Mouse (Mus musculus) forebrain, postnatal 0 days (tissue): Measurements from ENCODE around the gene Akt1s1. TPM values are rescaled to one million over a fixed set of nuclear protein-coding genes. Genes with fewer than 3 reads are reported as not detected.
"Not testable (repeated sequence)": the region's sequence is repeated elsewhere in the genome, so short reads cannot be mapped to it uniquely, and the experiment has no call there.

ENCODE experiments used
- ATAC-seq: fragments of 200-750 bp; cut with Nextera tagmentation; 2 replicates; pipeline ENCODE4 v1.8.0; 2017; ENCODE audit warnings: mild to moderate bottlenecking, moderate library complexity
- DNase-seq: peaks from one replicate; pipeline ENCODE4 v3.0.0-alpha.2; 2015
- H3K27ac ChIP-seq: fragments of 300-500 bp; sonication (generic); 2 replicates; pipeline ENCODE4 v1.5.1; 2014; ENCODE audit warnings: low read depth, mild to moderate bottlenecking, antibody characterized with exemption, low read length, moderate library complexity, mixed read lengths
- H3K27me3 ChIP-seq: fragments of 300-500 bp; sonication (generic); 2 replicates; pipeline ENCODE4 v1.6.1; 2014; ENCODE audit warnings: mild to moderate bottlenecking, low read length, mixed read lengths; ENCODE audit not compliant: insufficient read depth
- H3K36me3 ChIP-seq: fragments of 300-500 bp; sonication (generic); 2 replicates; pipeline ENCODE4 v1.6.1; 2014; ENCODE audit warnings: mild to moderate bottlenecking, moderate library complexity; ENCODE audit not compliant: insufficient read depth
- H3K4me1 ChIP-seq: fragments of 300-500 bp; sonication (generic); 2 replicates; pipeline ENCODE4 v1.6.1; 2014; ENCODE audit warnings: antibody characterized with exemption; ENCODE audit not compliant: insufficient read depth
- H3K4me2 ChIP-seq: fragments of 300-500 bp; sonication (generic); 2 replicates; pipeline ENCODE4 v1.6.1; 2014; ENCODE audit warnings: low read depth, mild to moderate bottlenecking, moderate library complexity
- H3K4me3 ChIP-seq: fragments of 300-500 bp; sonication (generic); 2 replicates; pipeline ENCODE4 v1.5.1; 2014; ENCODE audit warnings: low read depth, low read length, mixed read lengths
- H3K9ac ChIP-seq: fragments of 300-500 bp; sonication (generic); 2 replicates; pipeline ENCODE4 v1.6.1; 2014; ENCODE audit warnings: mild to moderate bottlenecking
- H3K9me3 ChIP-seq: fragments of 300-500 bp; sonication (generic); 2 replicates; pipeline ENCODE4 v1.6.1; 2016; ENCODE audit warnings: low read length
- CTCF ChIP-seq: sonication (generic); IDR thresholded peaks from 2 replicates; pipeline ENCODE4 v1.5.1; 2016; ENCODE audit warnings: antibody characterized with exemption, control low read depth, low read depth
- WGBS: fragments of 180-500 bp; shearing (Covaris S2); extraction: QIAGEN DNeasy Blood & Tissue Kit; methylation state at CpG from one replicate; pipeline ENCODE4 v1.1.7; 2014; 5-methylcytosine and 5-hydroxymethylcytosine counted together
- polyA plus RNA-seq: library from polyadenylated mRNA; unstranded; fragments of >200 nt; fragmentation: Nextera tagmentation; extraction: Ambion mirVana; gene quantifications from 2 replicates; pipeline ENCODE4 v1.2.1, GENCODE M21; 2015
- total RNA-seq: library from RNA; depleted of rRNA; stranded (reverse); fragments of >200 nt; gene quantifications from 2 replicates; pipeline ENCODE4 v1.2.3, GENCODE M21; 2014

The Akt1s1 gene
- total and polyA plus RNA-seq, 2 experiments from 2014 or later = 105 to 109 TPM

- Histone ChIP-seq H3K4me3 (peak within 1 kb of the TSS; percentile 82), H3K4me1 (peaks cover 18% of the 10 kb centered on the region), H3K9ac (peak within 1 kb of the TSS; percentile 99), H3K9me3 (no peaks in the 10 kb centered on the region), H3K36me3 (peaks cover 9% of the 10 kb centered on the region), H3K27me3 (no peaks in the 10 kb centered on the region), H3K27ac (peak within 1 kb of the TSS; percentile 96), H3K4me2 (peak within 1 kb of the TSS; percentile 80)
- 9% methylated on average over 29 of the region's 29 CpGs for WGBS
- peak; percentile 95 for ATAC-seq
- peak; percentile 98 for DNase-seq
- peak; percentile 29 for TF ChIP-seq CTCF
These were observed 21.1 kb downstream of the Akt1s1 start, which contains the start of gene Ptov1 for GRCm38 (mm10) chr7:44869697-44870528. Ptov1 (minus strand) TSS chr7:44869788.

DNA sequence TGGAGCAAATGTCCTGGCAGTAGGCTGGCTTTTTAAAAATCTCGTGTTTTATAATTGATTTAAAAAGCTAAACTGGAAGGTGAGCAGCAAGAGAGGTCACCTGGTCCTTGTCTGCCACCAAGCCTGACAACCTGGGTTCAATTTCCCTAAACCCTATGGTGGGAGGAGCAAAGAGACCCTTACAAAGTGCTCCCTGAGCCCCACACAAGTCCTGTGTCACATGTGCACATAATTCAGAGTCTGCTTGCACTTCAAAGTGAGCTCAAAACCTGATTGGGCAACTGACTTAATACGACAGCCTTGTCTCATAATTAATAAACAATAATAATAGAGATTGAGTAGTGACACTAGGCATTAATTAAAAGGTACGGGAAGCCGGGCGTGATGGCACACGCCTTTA is 21.8 kb downstream of the Akt1s1 start:
- no peak for ATAC-seq
- WGBS = 74% methylated on average over 6 of the region's 6 CpGs
- no peak for TF ChIP-seq CTCF
- no peaks in the 10 kb centered on the region for H3K27me3 ChIP-seq
- H3K9ac ChIP-seq = no peak overlapping the region
- 0 out of 2 replicates have a peak overlapping the region, but pooled peaks have one; percentile 82 for H3K4me3 ChIP-seq
- peak overlapping the region; percentile 80 for H3K4me2 ChIP-seq
- no peak for DNase-seq
- H3K27ac ChIP-seq = peak overlapping the region; percentile 96
- no peaks in the 10 kb centered on the region for H3K9me3 ChIP-seq
- H3K4me1 ChIP-seq = peaks cover 18% of the 10 kb centered on the region
- peaks cover 3% of the 10 kb centered on the region; the same call in 1 of the 2 replicates for H3K36me3 ChIP-seq

GRCm38 (mm10) chr7:44871181-44871580 is 22.4 kb downstream of the Akt1s1 start:
- no peak overlapping the region for H3K9ac ChIP-seq
- H3K9me3 ChIP-seq = no peaks in the 10 kb centered on the region
- H3K4me2 ChIP-seq = no peak overlapping the region
- no peak overlapping the region for H3K4me3 ChIP-seq
- no peak for TF ChIP-seq CTCF
- no peak for ATAC-seq
- H3K36me3 ChIP-seq = peaks cover 7% of the 10 kb centered on the region
- no peaks in the 10 kb centered on the region for H3K27me3 ChIP-seq
- WGBS = 11% methylated on average over 1 of the region's 1 CpGs
- no peak overlapping the region for H3K27ac ChIP-seq
- no peak for DNase-seq
- peaks cover 18% of the 10 kb centered on the region for H3K4me1 ChIP-seq

DNA sequence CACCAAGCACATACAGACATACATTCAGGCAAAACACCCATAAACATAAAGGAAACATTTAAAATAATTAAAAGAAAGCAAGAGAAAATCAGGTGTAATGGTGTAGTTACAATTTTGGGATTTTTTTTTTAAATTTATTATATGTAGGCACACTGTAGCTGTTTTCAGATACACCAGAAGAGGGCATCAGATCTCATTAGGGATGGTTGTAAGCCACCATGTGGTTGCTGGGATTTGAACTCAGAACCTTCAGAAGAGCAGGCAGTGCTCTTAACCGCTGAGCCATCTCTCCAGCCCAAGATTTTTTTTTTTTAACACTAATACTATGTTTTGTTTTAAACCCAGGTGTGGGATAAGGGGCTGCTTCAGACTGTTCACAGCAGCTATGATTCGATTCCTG is 23.0 kb downstream of the Akt1s1 start:
- not testable (repeated sequence) for H3K4me2 ChIP-seq, ATAC-seq, H3K9ac ChIP-seq, H3K27ac ChIP-seq, H3K4me3 ChIP-seq, H3K9me3 ChIP-seq, DNase-seq, H3K27me3 ChIP-seq
- H3K36me3 ChIP-seq = peaks cover 12% of the 10 kb centered on the region
- 96% methylated on average over 2 of the region's 2 CpGs for WGBS
- TF ChIP-seq CTCF = 0 out of 2 replicates have a peak, but pooled peaks have one; percentile 16
- H3K4me1 ChIP-seq = peaks cover 18% of the 10 kb centered on the region

DNA sequence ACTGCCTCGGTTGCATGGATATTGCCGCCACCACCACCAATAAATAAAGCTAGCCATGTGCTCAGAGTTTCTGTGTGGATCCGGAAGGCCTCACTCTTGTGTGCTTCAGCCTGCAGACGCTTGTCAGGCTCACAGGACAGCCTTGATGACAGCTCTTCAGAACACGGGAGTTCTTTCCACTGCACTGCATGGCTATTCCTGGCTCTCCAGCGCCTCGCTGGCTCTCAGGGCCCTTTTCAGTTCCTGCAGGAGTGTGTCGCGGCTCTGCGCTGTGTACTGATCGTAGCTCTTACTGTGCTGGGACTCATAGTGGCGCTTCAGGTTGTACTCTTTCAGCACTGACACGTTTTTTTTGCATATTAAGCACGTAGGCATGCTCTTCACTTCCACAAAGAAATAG is 29.0 kb downstream of the Akt1s1 start:
- no peaks in the 10 kb centered on the region for H3K9me3 ChIP-seq
- H3K4me2 ChIP-seq = no peak overlapping the region
- no peaks in the 10 kb centered on the region for H3K27me3 ChIP-seq
- ATAC-seq (no peak), DNase-seq (no peak)
- peaks cover 70% of the 10 kb centered on the region for H3K36me3 ChIP-seq
- no peak overlapping the region for H3K4me3 ChIP-seq
- TF ChIP-seq CTCF = no peak
- H3K9ac ChIP-seq = no peak overlapping the region
- H3K4me1 ChIP-seq = no peaks in the 10 kb centered on the region
- 81% methylated on average over 14 of the region's 14 CpGs for WGBS
- no peak overlapping the region for H3K27ac ChIP-seq

- H3K27me3 ChIP-seq = no peaks in the 10 kb centered on the region
- H3K4me3 ChIP-seq = no peak overlapping the region
- H3K36me3 ChIP-seq = peaks cover 86% of the 10 kb centered on the region
- ATAC-seq (no peak), DNase-seq (no peak)
- no peak overlapping the region for H3K27ac ChIP-seq
- H3K4me2 ChIP-seq = no peak overlapping the region
- H3K9me3 ChIP-seq = no peaks in the 10 kb centered on the region
- TF ChIP-seq CTCF = no peak
- H3K4me1 ChIP-seq = no peaks in the 10 kb centered on the region
- 96% methylated on average over 3 of the region's 3 CpGs for WGBS
- H3K9ac ChIP-seq = no peak overlapping the region
These were observed 34.2 kb downstream of the Akt1s1 start for GRCm38 (mm10) chr7:44883036-44883435.

- Histone ChIP-seq H3K9me3 (no peaks in the 10 kb centered on the region), H3K4me3 (no peak overlapping the region), H3K9ac (no peak overlapping the region), H3K27me3 (no peaks in the 10 kb centered on the region), H3K4me2 (no peak overlapping the region), H3K36me3 (peaks cover 78% of the 10 kb centered on the region), H3K4me1 (no peaks in the 10 kb centered on the region), H3K27ac (no peak overlapping the region)
- DNase-seq (no peak), ATAC-seq (no peak)
- WGBS = 98% methylated on average over 5 of the region's 5 CpGs
- TF ChIP-seq CTCF = no peak
These were observed 35.8 kb downstream of the Akt1s1 start for GRCm38 (mm10) chr7:44884637-44885036.
